ENCODE assay signal across 7 mouse cellular contexts in genomic region chr1:134361857-134362212, GRCm38 (mm10). TPM values are rescaled to one million over a fixed set of nuclear protein-coding genes. Genes with fewer than 3 reads are reported as not detected.
DNase-seq lines count a peak whose midpoint lies in the region; ATAC-seq and TF ChIP-seq lines count a peak whose summit lies in the region.

Gene Tmem183a (minus strand): TSS chr1:134361979.

- WGBS in intestine, postnatal 0 days: 0% methylated on average over 38 of the region's 38 CpGs
- WGBS in midbrain, embryonic 12.5 days: under 1% methylated on average over 38 of the region's 38 CpGs
- under 1% methylated on average over 38 of the region's 38 CpGs for whole genome bisulfite sequencing in small intestine, adult 2 months

- intact Hi-C loops in left cerebral cortex, postnatal 4 days (cut with DNase I): loop anchor here (10.0 kb wide), 1 partner anchor 93 kb away; the partner anchor contains the start of gene Klhl12

- ATAC-seq in intestine, postnatal 0 days: peak; percentile 95
- peak; percentile 98 for ATAC-seq in midbrain, embryonic 12.5 days (ENCODE audit: low FRiP score, low read depth)

- H3K27me3 ChIP-seq in intestine, postnatal 0 days (replicated peaks; ENCODE audit: control insufficient read depth, insufficient read depth, low read length): no peaks in the 10 kb centered on the region
- peaks cover 3% of the 10 kb centered on the region; the same call in 1 of the 2 replicates for H3K27me3 ChIP-seq in midbrain, embryonic 12.5 days
- no peaks in the 10 kb centered on the region for H3K27me3 ChIP-seq in small intestine, adult 2 months (ENCODE audit: control insufficient read depth, insufficient read depth, low read length)

- H3K4me1 ChIP-seq in intestine, postnatal 0 days (replicated peaks; ENCODE audit: control insufficient read depth, insufficient read depth, low read length): peaks cover 3% of the 10 kb centered on the region; the same call in 1 of the 2 replicates
- peaks cover 12% of the 10 kb centered on the region for H3K4me1 ChIP-seq in midbrain, embryonic 12.5 days
- H3K4me1 ChIP-seq in small intestine, adult 2 months (ENCODE audit: control insufficient read depth, insufficient read depth, insufficient read length, low read length): peaks cover 7% of the 10 kb centered on the region; the same call in 1 of the 2 replicates

- peak within 1 kb of the TSS; percentile 87 for H3K4me3 ChIP-seq in intestine, postnatal 0 days (ENCODE audit: low read depth, low read length)
- H3K4me3 ChIP-seq in midbrain, embryonic 12.5 days: peak within 1 kb of the TSS; percentile 92
- H3K4me3 ChIP-seq in small intestine, adult 2 months (ENCODE audit: low read depth, low read length): peak within 1 kb of the TSS; percentile 83

- peak within 1 kb of the TSS; percentile 92 for H3K27ac ChIP-seq in intestine, postnatal 0 days (ENCODE audit: low read depth, low read length)
- H3K27ac ChIP-seq in midbrain, embryonic 12.5 days (replicated peaks): peak within 1 kb of the TSS; percentile 79
- peak within 1 kb of the TSS; percentile 95 for H3K27ac ChIP-seq in small intestine, adult 2 months (ENCODE audit: insufficient read depth, low read depth, low read length)

- no peaks in the 10 kb centered on the region for H3K9me3 ChIP-seq in intestine, postnatal 0 days (ENCODE audit: control insufficient read depth)
- no peaks in the 10 kb centered on the region for H3K9me3 ChIP-seq in midbrain, embryonic 12.5 days

- H3K9ac ChIP-seq in intestine, postnatal 0 days (ENCODE audit: low read depth, low read length): peak within 1 kb of the TSS; percentile 94
- peak within 1 kb of the TSS; percentile 89 for H3K9ac ChIP-seq in midbrain, embryonic 12.5 days (replicated peaks)

- H3K4me2 ChIP-seq in intestine, postnatal 0 days (replicated peaks; ENCODE audit: low read depth): peak within 1 kb of the TSS; percentile 80
- peak within 1 kb of the TSS; percentile 79 for H3K4me2 ChIP-seq in midbrain, embryonic 12.5 days (replicated peaks)

- peaks cover 14% of the 10 kb centered on the region for H3K36me3 ChIP-seq in intestine, postnatal 0 days (ENCODE audit: control insufficient read depth, insufficient read depth)
- H3K36me3 ChIP-seq in midbrain, embryonic 12.5 days: peaks cover 24% of the 10 kb centered on the region
- peaks cover 11% of the 10 kb centered on the region for H3K36me3 ChIP-seq in small intestine, adult 2 months (ENCODE audit: control insufficient read depth, insufficient read depth, low read length)

- TF ChIP-seq CTCF in intestine, postnatal 0 days (IDR thresholded peaks at IDR 0.05; ENCODE audit: low read depth): no peak
- no peak for TF ChIP-seq CTCF in small intestine, adult 2 months (IDR thresholded peaks at IDR 0.05; ENCODE audit: extremely low read depth, insufficient read length, insufficient replicate concordance, low read depth, low read length)

- TF ChIP-seq POLR2A in small intestine, adult 2 months (IDR thresholded peaks at IDR 0.05; ENCODE audit: low read depth, low read length): peak; percentile 95

- peak; percentile 94 for DNase-seq in adrenal gland, adult 8-10 months
- DNase-seq in embryo, embryonic 9.5 days (ENCODE audit: extremely low spot score): peak; percentile 96
- DNase-seq in gonadal fat pad, adult 2 months (ENCODE audit: low read depth): no peak
- peak; percentile 98 for DNase-seq in left cerebral cortex, postnatal 4 days

RNA-seq across cellular contexts. Expression of gene Tmem183a, which starts in this region (rescaled TPM):
- 10 to 100 TPM; 39.2 to 61.6 (median 49.4) TPM for total RNA-seq in adrenal gland, adult 8-10 months (2022)
- 70.5 and 73.9 TPM in 2 replicates for polyA plus RNA-seq in gonadal fat pad, adult 2 months (2012; rRNA removed)
- polyA plus RNA-seq in intestine, postnatal 0 days (2015; fragmentation: Nextera tagmentation; extraction: Ambion mirVana): 59.8 and 60.6 TPM in 2 replicates
- total RNA-seq in left cerebral cortex, postnatal 4 days (2021): 100 to 1,000 TPM; 110 to 122 TPM
- polyA plus RNA-seq in midbrain, embryonic 12.5 days (2016; fragmentation: Nextera tagmentation; extraction: Ambion mirVana): 118 and 120 TPM in 2 replicates
- polyA plus RNA-seq in small intestine, adult 2 months (2012; rRNA removed): 82.6 and 133 TPM in 2 replicates
